Comparison of ENCODE assay signal across 22 mouse cellular contexts in the genomic region with DNA sequence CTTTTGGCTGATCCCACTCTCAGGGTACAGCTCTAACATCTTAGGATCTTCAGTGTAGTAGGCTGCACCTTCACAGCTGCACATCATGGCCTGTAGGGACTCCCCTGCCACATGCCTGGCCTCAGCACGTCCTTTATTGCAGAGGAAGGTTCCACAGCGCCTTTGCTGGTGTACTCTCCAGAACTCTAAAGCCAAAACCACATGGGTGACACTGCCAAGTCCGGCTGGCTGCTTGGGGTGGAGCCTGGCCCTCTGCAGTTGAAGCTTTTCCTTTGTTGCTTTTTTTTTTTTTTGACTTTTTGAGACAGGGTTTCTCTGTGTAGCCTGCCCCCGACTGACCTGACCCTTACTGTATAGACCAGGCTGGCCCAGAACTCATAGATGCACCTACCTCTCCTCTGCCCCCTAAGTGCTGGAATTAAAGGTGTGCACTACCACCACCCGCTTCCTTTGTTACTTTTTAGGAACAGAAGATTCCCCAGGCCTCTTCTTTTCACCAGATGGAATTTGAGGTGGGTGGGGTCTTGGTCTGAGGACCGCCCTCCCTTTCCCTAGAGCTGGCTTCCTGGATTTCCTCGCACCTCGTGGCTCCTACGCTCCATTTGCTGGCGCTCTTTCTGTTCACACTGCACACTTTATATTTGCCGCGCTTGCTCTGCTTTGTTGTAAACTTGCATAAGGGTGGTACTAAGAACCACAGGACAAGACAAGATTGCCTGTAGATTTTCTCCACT. TPM values are rescaled to one million over a fixed set of nuclear protein-coding genes. Genes with fewer than 3 reads are reported as not detected.
DNase-seq lines count a peak whose midpoint lies in the region; ATAC-seq lines count a peak whose summit lies in the region.
"Had no signal": no experiment of that assay in that cellular context is flagged by ENCODE, and none has a peak within 500 bp of the region (broad histone marks: within the 10 kb centered on the region; RNA-seq: fewer than 3 reads in every experiment).

No protein-coding gene starts in this region.

- H3K36me3 ChIP-seq in heart, embryonic 12.5 days: peaks cover 24% of the 10 kb centered on the region

- H3K4me2 ChIP-seq in heart, embryonic 12.5 days: no peak overlapping the region
- H3K4me2 ChIP-seq: heart, embryonic 15.5 days; kidney, embryonic 15.5 days; liver, embryonic 11.5 days; midbrain, embryonic 13.5 days had no signal

- no peak overlapping the region for H3K27ac ChIP-seq in heart, embryonic 12.5 days (ENCODE audit: poor library complexity, severe bottlenecking)
- H3K27ac ChIP-seq: forebrain, embryonic 10.5 days; heart, embryonic 15.5 days; kidney, embryonic 15.5 days; limb, embryonic 10.5 days; macrophage; midbrain, embryonic 13.5 days had no signal

- H3K27me3 ChIP-seq in heart, embryonic 12.5 days (replicated peaks): no peaks in the 10 kb centered on the region
- H3K27me3 ChIP-seq: heart, embryonic 15.5 days; kidney, embryonic 15.5 days; midbrain, embryonic 13.5 days had no signal

- no peak for ATAC-seq in activated CD4-positive, CD25-positive, alpha-beta regulatory T cell, adult 4 months
- no peak for ATAC-seq in heart, embryonic 12.5 days (ENCODE audit: insufficient number of reproducible peaks, low FRiP score)
- ATAC-seq: inflammation-experienced regulatory T-cells, adult 6 months; midbrain, embryonic 13.5 days had no signal

- no peak overlapping the region for H3K9ac ChIP-seq in heart, embryonic 12.5 days
- H3K9ac ChIP-seq: heart, embryonic 15.5 days; kidney, embryonic 15.5 days; midbrain, embryonic 13.5 days had no signal

- no peaks in the 10 kb centered on the region for H3K4me1 ChIP-seq in heart, embryonic 12.5 days (replicated peaks)
- H3K4me1 ChIP-seq: heart, embryonic 15.5 days; limb, embryonic 10.5 days; midbrain, embryonic 13.5 days had no signal

- DNase-seq in adrenal gland, postnatal 14 days: peak; percentile 54
- DNase-seq in adrenal gland, postnatal 4 days (ENCODE audit: low spot score in 2 of 2): no peak
- DNase-seq in 3T3-L1 (ENCODE audit: low read depth, low spot score) (peak; percentile 55), NIH3T3 (ENCODE audit: low read depth) (peak; percentile 49)
- DNase-seq in fibroblast of lung, adult 2 months (ENCODE audit: low read depth): peak; percentile 66
- DNase-seq in heart, adult 18-20 months: no peak
- DNase-seq: cerebellum, adult 9-10 months; heart, adult 11 months; layer of hippocampus, postnatal 36 days; lung, adult 2 months; thymus, postnatal 4 days had no signal

- WGBS in heart, embryonic 12.5 days: 77% methylated on average over 12 of the region's 12 CpGs

- H3K9me3 ChIP-seq in heart, embryonic 12.5 days (replicated peaks): no peaks in the 10 kb centered on the region
- H3K9me3 ChIP-seq: forebrain, embryonic 10.5 days; heart, embryonic 15.5 days; kidney, embryonic 15.5 days; limb, embryonic 10.5 days; midbrain, embryonic 13.5 days had no signal

- H3K4me3 ChIP-seq in heart, embryonic 12.5 days: no peak overlapping the region
- H3K4me3 ChIP-seq: forebrain, embryonic 10.5 days; heart, embryonic 15.5 days; kidney, embryonic 15.5 days; limb, embryonic 10.5 days; midbrain, embryonic 13.5 days; myocyte had no signal

RNA-seq across cellular contexts. Expression of a gene that starts 11.2 kb away (rescaled TPM):
- total RNA-seq in adrenal gland, postnatal 14 days (2021): 42.8 and 44.0 TPM in 2 replicates
- total RNA-seq in adrenal gland, postnatal 4 days (2021): 10 to 100 TPM; 23.5 to 24.3 TPM
- polyA plus RNA-seq in activated CD4-positive, CD25-positive, alpha-beta regulatory T cell, adult 4 months (2017; shearing (Covaris generic)): 10 to 100 TPM; 18.7 to 19.1 TPM
- 10 to 100 TPM; 24.3 TPM for total RNA-seq in heart, adult 18-20 months (2021)
- polyA plus RNA-seq in heart, embryonic 12.5 days (2016; fragmentation: Nextera tagmentation; extraction: Ambion mirVana): 31.6 and 33.4 TPM in 2 replicates

RNA-seq across cellular contexts. Expression of a gene that starts 30.1 kb away (rescaled TPM):
- total RNA-seq in adrenal gland, postnatal 14 days (2021): 87.9 and 89.6 TPM in 2 replicates
- total RNA-seq in adrenal gland, postnatal 4 days (2021): 100 to 1,000 TPM in 1 of 2 experiments, 10 to 100 TPM in 1; 93.3 to 105 TPM
- polyA plus RNA-seq in activated CD4-positive, CD25-positive, alpha-beta regulatory T cell, adult 4 months (2017; shearing (Covaris generic)): 10 to 100 TPM; 13.1 to 19.7 TPM
- total RNA-seq in heart, adult 18-20 months (2021): 10 to 100 TPM; 11.9 to 13.5 TPM
- polyA plus RNA-seq in heart, embryonic 12.5 days (2016; fragmentation: Nextera tagmentation; extraction: Ambion mirVana): 34.5 and 38.6 TPM in 2 replicates

RNA-seq across cellular contexts. Expression of a gene that starts 37.4 kb away (rescaled TPM):
- total RNA-seq in adrenal gland, postnatal 14 days (2021): 48.9 and 49.8 TPM in 2 replicates
- total RNA-seq in adrenal gland, postnatal 4 days (2021): 10 to 100 TPM; 41.5 to 42.7 TPM
- 10 to 100 TPM; 27.9 to 28.2 TPM for polyA plus RNA-seq in activated CD4-positive, CD25-positive, alpha-beta regulatory T cell, adult 4 months (2017; shearing (Covaris generic))
- 10 to 100 TPM; 28.9 to 29.6 TPM for total RNA-seq in heart, adult 18-20 months (2021)
- polyA plus RNA-seq in heart, embryonic 12.5 days (2016; fragmentation: Nextera tagmentation; extraction: Ambion mirVana): 52.6 and 53.9 TPM in 2 replicates

Comparison
In these comparisons a context has a peak if more than half of its experiments do, and no peak if none do; other contexts are left out.
1. DNase-seq: peak in adrenal gland, postnatal 14 days (single experiment), 3T3-L1 (single experiment), NIH3T3 (single experiment) and fibroblast of lung, adult 2 months (single experiment); none in adrenal gland, postnatal 4 days (0 of 2) and heart, adult 18-20 months (0 of 2).